Mouse (Mus musculus) neural tube, embryonic 13.5 days (tissue): ENCODE results near the gene Polr2c. TPM values are rescaled to one million over a fixed set of nuclear protein-coding genes. Genes with fewer than 3 reads are reported as not detected.
A peak's percentile ranks its signal among the peaks of the same experiment; 100 is the strongest.
"Not testable (repeated sequence)": the region's sequence is repeated elsewhere in the genome, so short reads cannot be mapped to it uniquely, and the experiment has no call there.

ENCODE experiments used
- ATAC-seq: fragments of 200-750 bp; cut with Nextera tagmentation; 2 replicates; pipeline ENCODE4 v1.8.0; 2017; ENCODE audit warnings: low read depth, mild to moderate bottlenecking, moderate TSS enrichment, moderate library complexity
- H3K27ac ChIP-seq: fragments of 300-500 bp; sonication (generic); replicated peaks from 2 replicates; pipeline ENCODE4 v1.5.1; 2015; ENCODE audit warnings: moderate library complexity, mild to moderate bottlenecking, inconsistent platforms
- H3K27me3 ChIP-seq: fragments of 300-500 bp; sonication (generic); 2 replicates; pipeline ENCODE4 v1.6.1; 2015; ENCODE audit warnings: mild to moderate bottlenecking, inconsistent platforms
- H3K36me3 ChIP-seq: fragments of 300-500 bp; sonication (generic); 2 replicates; pipeline ENCODE4 v1.6.1; 2015; ENCODE audit warnings: mild to moderate bottlenecking, inconsistent platforms
- H3K4me1 ChIP-seq: fragments of 300-500 bp; sonication (generic); replicated peaks from 2 replicates; pipeline ENCODE4 v1.6.1; 2015; ENCODE audit warnings: inconsistent platforms
- H3K4me2 ChIP-seq: fragments of 300-500 bp; sonication (generic); 2 replicates; pipeline ENCODE4 v1.6.1; 2015; ENCODE audit warnings: inconsistent platforms, mild to moderate bottlenecking, moderate library complexity
- H3K4me3 ChIP-seq: fragments of 300-500 bp; sonication (generic); 2 replicates; pipeline ENCODE4 v1.5.1; 2015; ENCODE audit warnings: mild to moderate bottlenecking, inconsistent platforms
- H3K9ac ChIP-seq: fragments of 300-500 bp; sonication (generic); 2 replicates; pipeline ENCODE4 v1.6.1; 2015; ENCODE audit warnings: moderate library complexity, mild to moderate bottlenecking, inconsistent platforms
- H3K9me3 ChIP-seq: fragments of 300-500 bp; sonication (generic); 2 replicates; pipeline ENCODE4 v1.6.1; 2016; ENCODE audit warnings: inconsistent platforms
- WGBS: fragments of 180-500 bp; shearing (Covaris S2); methylation state at CpG from one replicate; pipeline ENCODE4 v1.1.7; 2015; 5-methylcytosine and 5-hydroxymethylcytosine counted together
- polyA plus RNA-seq: library from polyadenylated mRNA; unstranded; fragments of >200 nt; fragmentation: Nextera tagmentation; extraction: Ambion mirVana; gene quantifications from 2 replicates; pipeline ENCODE4 v1.2.1, GENCODE M21; 2015

The Polr2c gene
- polyA plus RNA-seq, 1 experiment from 2014 or later, result 116 TPM

DNA sequence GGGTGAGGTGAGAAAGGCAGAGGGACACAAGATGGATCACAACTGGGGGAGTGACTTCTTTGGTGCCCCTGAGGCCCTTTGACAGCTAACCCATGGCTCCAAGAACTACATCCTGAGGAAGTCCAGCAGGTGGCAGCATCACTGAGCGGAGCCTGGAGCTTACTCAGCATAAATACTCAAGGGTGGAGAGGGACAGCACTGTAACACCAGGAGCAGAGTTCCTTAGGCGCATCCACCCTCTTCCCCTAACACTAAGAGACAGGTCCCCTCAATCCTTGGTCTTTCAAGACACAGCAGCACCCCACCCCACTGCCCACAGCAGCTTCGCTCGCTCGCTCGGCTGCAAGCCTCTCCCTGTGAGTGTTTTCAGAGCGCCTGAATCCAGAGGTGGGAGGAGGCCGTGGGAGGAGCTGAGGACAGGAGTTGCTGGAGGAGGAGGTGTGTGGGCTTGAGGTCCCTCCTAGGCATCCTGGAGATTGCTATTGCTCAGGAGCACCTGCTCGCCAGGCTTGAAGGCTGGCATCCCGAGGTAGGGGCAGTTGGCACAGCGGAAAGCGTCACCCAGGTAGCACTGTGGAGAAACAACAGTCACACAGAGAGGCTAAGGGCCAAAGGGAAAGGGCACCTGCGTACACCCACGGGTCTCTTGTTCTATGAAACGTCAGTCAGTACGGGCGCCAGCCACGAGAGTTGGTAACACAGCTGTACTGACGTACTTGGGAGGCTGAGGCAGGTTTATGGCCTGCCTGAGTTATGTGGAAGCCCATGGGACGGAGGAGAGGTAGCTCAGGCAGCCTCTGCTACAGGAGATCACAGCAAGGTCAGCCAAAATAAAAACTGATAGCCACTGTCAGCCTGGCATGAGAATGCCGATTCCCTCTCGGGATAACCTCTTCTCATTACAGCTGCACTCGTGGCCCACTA, 34.4 kb upstream of the Polr2c start:
- H3K9me3 ChIP-seq, result no peaks in the 10 kb centered on the region
- H3K4me1 ChIP-seq, result no peaks in the 10 kb centered on the region
- peak overlapping the region; percentile 0; the same call in 1 of the 2 replicates for H3K9ac ChIP-seq
- 79% methylated on average over 23 of the region's 23 CpGs for WGBS
- H3K27ac ChIP-seq, result peak overlapping the region; percentile 29
- H3K36me3 ChIP-seq, result peaks cover 71% of the 10 kb centered on the region
- no peak overlapping the region for H3K4me3 ChIP-seq
- H3K4me2 ChIP-seq, result no peak overlapping the region
- peak; percentile 71 for ATAC-seq
- H3K27me3 ChIP-seq, result no peaks in the 10 kb centered on the region

DNA sequence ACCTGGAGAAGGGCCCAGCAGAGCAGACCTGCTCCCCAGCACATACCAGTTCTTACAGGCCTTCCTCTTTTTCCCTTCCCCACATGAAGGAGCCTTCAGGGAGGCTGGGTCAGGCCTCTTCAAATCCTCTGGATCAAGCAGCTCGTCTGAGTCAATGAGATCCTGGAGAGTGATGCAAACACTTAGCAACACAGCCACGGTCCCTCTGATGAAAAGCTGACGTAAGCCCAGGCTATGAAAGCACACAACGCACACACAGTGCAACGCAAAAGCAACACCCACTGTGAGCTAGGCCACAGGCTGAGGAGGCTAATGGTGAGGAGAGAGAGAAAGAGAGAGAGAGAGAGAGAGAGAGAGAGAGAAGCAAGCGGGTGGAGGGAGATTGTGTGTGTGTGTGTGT, 32.1 kb upstream of the Polr2c start:
- WGBS, result 87% methylated on average over 6 of the region's 6 CpGs
- no peak overlapping the region for H3K4me2 ChIP-seq
- no peaks in the 10 kb centered on the region for H3K4me1 ChIP-seq
- H3K27ac ChIP-seq, result no peak overlapping the region
- H3K9ac ChIP-seq, result no peak overlapping the region
- H3K4me3 ChIP-seq, result no peak overlapping the region
- peaks cover 84% of the 10 kb centered on the region for H3K36me3 ChIP-seq
- H3K9me3 ChIP-seq, result no peaks in the 10 kb centered on the region
- no peaks in the 10 kb centered on the region for H3K27me3 ChIP-seq
- no peak for ATAC-seq

DNA sequence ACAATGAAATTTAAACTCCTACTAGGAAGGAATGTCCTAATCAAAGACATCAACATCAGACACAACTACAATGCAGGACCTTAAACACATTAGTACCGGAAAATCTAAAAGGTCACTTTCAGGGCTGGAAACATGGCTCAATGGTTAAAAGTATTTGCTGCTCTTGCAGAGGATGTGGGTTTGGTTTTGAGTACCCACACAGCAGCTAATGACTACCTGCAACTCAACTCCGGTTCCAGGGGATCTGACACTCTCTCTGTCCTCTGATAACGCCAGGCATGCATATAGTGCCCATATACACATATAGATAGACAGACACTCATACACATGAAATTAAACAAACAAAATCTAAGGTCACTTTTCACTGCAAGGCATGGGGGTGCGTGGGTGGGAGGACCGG, 31.0 kb upstream of the Polr2c start:
- Histone ChIP-seq H3K27ac (no peak overlapping the region), H3K4me3 (no peak overlapping the region), H3K36me3 (peaks cover 83% of the 10 kb centered on the region), H3K9me3 (no peaks in the 10 kb centered on the region), H3K9ac (no peak overlapping the region), H3K4me1 (no peaks in the 10 kb centered on the region), H3K27me3 (no peaks in the 10 kb centered on the region), H3K4me2 (no peak overlapping the region)
- no peak for ATAC-seq
- WGBS, result 97% methylated on average over 5 of the region's 5 CpGs

DNA sequence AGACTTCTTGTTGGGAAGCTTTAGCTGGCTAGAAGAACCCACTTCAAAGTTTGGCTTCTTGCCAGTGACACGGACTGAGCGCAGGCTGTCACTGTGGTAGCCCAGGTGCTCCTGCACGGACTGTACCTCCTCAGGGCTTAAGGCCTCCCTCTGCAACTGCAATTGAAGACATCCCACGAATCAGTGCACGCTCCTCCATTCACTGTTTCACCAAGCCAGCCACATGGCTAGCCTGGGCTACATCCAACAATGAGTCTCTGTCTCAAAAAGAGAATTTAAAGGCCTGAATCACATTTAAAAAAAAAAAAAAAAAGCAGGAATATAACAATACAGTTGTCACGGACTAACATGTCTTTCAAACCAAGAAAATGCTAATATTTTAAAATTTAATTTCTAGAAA, 29.0 kb upstream of the Polr2c start:
- Histone ChIP-seq H3K36me3 (peaks cover 76% of the 10 kb centered on the region), H3K27me3 (no peaks in the 10 kb centered on the region), H3K27ac (no peak overlapping the region), H3K9ac (no peak overlapping the region), H3K4me2 (no peak overlapping the region), H3K4me1 (no peaks in the 10 kb centered on the region), H3K9me3 (no peaks in the 10 kb centered on the region), H3K4me3 (no peak overlapping the region)
- no peak for ATAC-seq
- WGBS, result 95% methylated on average over 6 of the region's 6 CpGs

DNA sequence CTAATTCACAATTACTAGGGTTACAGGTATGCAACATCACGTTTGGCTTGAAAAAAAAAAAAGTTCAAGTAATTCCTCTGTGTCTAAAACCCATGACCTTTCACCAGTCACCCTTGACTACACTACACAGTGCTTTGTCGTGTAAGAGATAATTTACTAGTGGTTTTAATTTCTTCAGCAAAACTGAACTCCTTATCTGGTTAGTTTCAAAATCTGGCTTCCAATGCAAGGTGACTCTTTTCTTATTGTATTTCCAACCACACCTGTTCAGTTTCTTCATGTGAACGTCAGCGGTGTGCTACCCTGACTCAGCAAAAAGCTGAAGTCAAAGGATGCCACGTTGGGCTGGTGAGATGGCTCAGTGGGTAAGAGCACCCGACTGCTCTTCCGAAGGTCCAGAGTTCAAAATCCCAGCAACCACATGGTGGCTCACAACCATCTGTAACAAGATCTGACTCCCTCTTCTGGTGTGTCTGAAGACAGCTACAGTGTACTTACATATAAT, 23.3 kb upstream of the Polr2c start:
- H3K36me3 ChIP-seq, result peaks cover 29% of the 10 kb centered on the region
- 79% methylated on average over 7 of the region's 7 CpGs for WGBS
- not testable (repeated sequence) for H3K27me3 ChIP-seq, H3K9ac ChIP-seq, H3K27ac ChIP-seq, ATAC-seq, H3K4me3 ChIP-seq, H3K4me2 ChIP-seq, H3K9me3 ChIP-seq
- H3K4me1 ChIP-seq, result peaks cover 23% of the 10 kb centered on the region

DNA sequence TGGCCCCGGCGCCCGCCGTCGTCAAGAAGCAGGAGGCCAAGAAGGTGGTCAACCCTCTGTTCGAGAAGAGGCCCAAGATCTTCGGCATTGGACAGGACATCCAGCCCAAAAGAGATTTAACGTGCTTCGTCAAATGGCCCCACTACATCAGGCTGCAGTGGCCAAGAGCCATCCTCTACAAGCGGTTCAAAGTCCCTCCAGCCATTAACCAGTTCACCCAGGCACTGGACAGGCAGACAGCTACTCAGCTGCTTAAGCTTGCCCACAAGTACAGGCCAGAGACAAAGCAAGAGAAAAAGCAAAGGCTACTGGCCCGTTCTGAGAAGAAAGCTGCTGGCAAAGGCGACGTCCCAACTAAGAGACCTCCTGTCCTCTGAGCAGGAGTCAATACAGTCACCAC, 21.5 kb upstream of the Polr2c start:
- ATAC-seq, H3K27ac ChIP-seq: not testable (repeated sequence)
- 94% methylated on average over 13 of the region's 13 CpGs for WGBS

DNA sequence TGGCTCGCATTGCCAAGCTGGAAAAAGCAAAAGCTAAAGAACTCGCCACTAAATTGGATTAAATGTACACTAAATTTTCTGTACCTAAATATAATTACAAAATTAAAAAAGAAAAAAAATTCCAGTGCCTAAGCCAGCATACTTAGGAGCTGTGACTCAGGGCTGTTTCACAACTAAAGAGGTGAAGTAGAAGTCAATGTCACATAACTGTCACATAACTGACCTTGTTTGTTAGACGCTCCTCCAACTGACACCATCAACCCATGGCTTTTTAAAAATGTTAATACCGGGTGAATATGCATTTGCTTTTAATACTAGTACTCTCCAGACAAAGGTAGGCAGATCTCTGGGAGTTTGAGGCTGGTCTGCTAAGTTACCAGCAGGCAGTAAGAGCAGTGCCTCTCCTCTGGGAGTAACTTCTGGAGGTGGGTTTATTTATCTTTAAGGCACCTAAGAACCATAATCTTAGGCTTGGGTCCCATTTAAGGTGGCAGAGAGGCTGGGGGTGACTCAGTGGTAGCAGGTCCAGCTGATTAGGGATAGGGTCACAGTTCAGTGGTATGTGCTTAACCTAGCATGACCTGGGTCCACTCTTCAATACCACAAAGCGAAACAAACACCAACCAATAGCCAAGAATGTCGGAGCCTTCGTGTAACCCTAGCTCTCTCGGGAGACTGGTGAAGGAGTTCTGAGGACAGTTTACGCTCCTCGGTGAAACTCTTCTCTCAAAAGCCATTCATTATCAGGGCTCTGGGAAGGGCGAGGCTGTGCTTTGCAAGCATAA, 20.6 kb upstream of the Polr2c start:
- Histone ChIP-seq H3K27me3 (no peaks in the 10 kb centered on the region), H3K4me3 (peak overlapping the region; percentile 77), H3K4me2 (peak overlapping the region; percentile 95), H3K9me3 (no peaks in the 10 kb centered on the region), H3K4me1 (peaks cover 27% of the 10 kb centered on the region), H3K27ac (no peak overlapping the region), H3K36me3 (peaks cover 9% of the 10 kb centered on the region), H3K9ac (peak overlapping the region; percentile 91)
- 73% methylated on average over 11 of the region's 11 CpGs for WGBS
- no peak for ATAC-seq

More for the DNA sequence above, 21.5 kb upstream of the Polr2c start:
- H3K27me3 ChIP-seq, H3K9me3 ChIP-seq, H3K4me3 ChIP-seq, H3K9ac ChIP-seq, H3K4me2 ChIP-seq: not testable (repeated sequence)
- Histone ChIP-seq H3K4me1 (peaks cover 27% of the 10 kb centered on the region), H3K36me3 (peaks cover 16% of the 10 kb centered on the region)

DNA sequence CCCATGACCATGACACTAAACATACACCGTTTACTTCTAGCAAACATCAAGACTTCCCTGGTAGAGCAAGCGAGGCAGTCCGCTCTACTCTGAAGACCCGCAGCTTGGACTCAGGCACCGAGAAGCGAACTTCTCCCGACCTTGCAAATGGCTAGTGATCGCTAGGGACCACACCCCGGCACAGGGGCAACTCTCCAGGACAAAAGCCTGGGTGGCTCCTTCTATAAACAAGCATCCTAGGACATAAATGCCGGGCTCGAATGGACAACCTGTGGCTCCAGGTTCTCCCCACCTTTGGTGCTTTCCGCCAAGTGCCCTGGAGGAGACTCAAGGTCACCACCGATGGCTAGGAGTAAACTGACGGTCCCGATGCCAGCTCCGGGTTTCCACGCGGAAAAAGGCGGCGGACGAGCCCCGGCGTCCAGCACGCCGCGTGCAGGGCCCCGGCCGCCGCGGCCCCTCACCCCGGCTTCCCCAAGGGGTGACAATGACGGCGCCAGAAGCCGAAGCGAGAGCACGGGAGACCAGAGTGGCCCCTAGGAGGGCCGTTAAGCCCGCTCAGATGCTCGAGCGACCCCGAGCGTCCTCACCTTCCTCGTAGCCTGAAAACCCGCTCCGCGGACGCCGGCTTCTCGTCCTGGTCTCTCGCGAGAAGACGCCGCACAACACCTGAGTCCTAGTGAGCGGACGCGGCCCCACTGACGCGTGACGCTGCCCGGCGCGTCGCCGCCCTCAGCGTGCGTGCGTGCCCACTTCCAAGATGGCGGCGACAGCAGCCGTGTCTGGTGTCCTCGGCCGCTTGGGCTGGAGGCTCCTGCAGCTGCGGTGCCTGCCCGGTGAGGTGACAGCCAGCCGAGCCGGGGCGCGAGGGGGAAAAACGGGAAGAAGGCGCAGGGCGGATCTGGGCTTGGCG, 19.3 kb upstream of the Polr2c start, which contains the start of the genes Coq9 and Ciapin1:
Gene Coq9 (plus strand): TSS at position 660 of the 913 bp plus-strand sequence.
Gene Ciapin1 (minus strand): TSS at position 697 of the 913 bp plus-strand sequence.
- H3K4me3 ChIP-seq, result peak within 1 kb of the TSS; percentile 77
- 0 out of 2 replicates have a peak, but pooled peaks cover 6% of the 10 kb centered on the region for H3K36me3 ChIP-seq
- H3K4me1 ChIP-seq, result peaks cover 27% of the 10 kb centered on the region
- no peaks in the 10 kb centered on the region for H3K9me3 ChIP-seq
- WGBS, result under 1% methylated on average over 82 of the region's 82 CpGs
- H3K9ac ChIP-seq, result peak within 1 kb of the TSS; percentile 91
- ATAC-seq, result peak; percentile 98
- H3K27ac ChIP-seq, result peak within 1 kb of the TSS; percentile 94
- H3K27me3 ChIP-seq, result no peaks in the 10 kb centered on the region
- H3K4me2 ChIP-seq, result peak within 1 kb of the TSS; percentile 95

DNA sequence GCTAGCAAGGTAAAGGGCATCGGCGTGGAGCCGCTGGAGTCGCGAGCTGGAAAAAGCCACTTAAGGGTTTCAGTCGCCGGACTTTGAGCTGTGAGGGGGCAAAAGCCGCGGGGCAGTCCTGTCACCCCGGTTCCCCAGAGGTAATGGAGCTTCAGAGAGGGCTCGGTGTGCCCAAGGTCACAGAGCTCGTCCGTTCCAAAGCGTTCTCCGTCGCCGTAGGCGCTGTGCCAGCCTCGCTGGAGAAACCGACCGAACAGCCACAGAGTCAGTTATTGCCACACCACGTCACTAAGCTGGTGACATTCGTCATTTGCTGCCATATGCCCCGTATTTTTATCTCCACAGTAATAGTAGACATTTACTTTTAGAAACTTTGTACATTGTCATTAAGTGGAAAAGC, 18.6 kb upstream of the Polr2c start:
- no peaks in the 10 kb centered on the region for H3K9me3 ChIP-seq
- ATAC-seq, result peak; percentile 72
- H3K27ac ChIP-seq, result peak overlapping the region; percentile 94
- peak overlapping the region; percentile 91 for H3K9ac ChIP-seq
- peaks cover 27% of the 10 kb centered on the region for H3K4me1 ChIP-seq
- H3K4me2 ChIP-seq, result peak overlapping the region; percentile 95
- peak overlapping the region; percentile 77 for H3K4me3 ChIP-seq
- H3K36me3 ChIP-seq, result peaks cover 12% of the 10 kb centered on the region; the same call in 1 of the 2 replicates
- H3K27me3 ChIP-seq, result no peaks in the 10 kb centered on the region
- WGBS, result under 1% methylated on average over 24 of the region's 24 CpGs

DNA sequence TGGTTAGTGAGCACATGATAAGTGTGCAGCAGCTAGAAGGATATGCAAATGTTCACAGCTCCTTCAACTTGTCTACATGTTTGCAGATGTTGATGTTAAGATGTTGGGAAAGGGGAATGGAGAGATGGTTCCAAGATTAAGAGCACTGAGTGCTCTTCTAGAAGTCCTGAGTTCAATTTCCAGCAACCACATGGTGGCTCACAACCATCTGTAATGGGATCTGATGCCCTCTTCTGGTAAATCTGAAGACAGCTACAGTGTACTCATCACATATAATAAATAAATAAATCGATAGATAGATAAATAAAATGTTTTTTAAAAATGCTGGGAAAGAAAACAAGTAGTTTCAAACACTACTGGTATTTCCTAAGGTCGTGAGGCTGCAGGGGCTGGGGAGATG, 16.1 kb upstream of the Polr2c start:
- no peak for ATAC-seq
- WGBS, result 63% methylated on average over 2 of the region's 2 CpGs
- Histone ChIP-seq H3K4me2 (no peak overlapping the region), H3K9me3 (no peaks in the 10 kb centered on the region), H3K27ac (no peak overlapping the region), H3K27me3 (no peaks in the 10 kb centered on the region), H3K9ac (no peak overlapping the region), H3K4me1 (peaks cover 21% of the 10 kb centered on the region), H3K36me3 (peaks cover 33% of the 10 kb centered on the region), H3K4me3 (no peak overlapping the region)

DNA sequence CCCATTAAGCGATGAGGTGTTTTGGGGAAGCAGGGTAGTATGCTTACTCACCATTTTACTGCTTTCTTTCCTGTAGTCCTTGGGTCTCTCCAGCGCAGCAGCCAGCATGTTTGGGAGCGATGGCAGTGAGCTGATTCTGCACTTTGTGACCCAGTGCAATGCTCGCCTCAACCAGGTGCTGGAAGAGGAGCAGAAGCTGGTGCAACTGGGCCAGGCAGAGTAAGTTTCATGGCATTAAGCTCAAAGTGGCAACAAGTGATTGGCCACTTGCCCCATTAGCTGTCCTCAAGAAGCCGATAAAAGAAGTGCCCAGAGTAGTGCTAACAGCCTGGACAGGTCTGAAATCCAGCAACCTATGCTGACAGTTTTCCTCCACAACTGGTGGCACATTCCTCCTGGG, 7.2 kb upstream of the Polr2c start:
- H3K27me3 ChIP-seq, result no peaks in the 10 kb centered on the region
- H3K36me3 ChIP-seq, result peaks cover 89% of the 10 kb centered on the region
- no peaks in the 10 kb centered on the region for H3K9me3 ChIP-seq
- no peak overlapping the region for H3K4me3 ChIP-seq
- WGBS, result 93% methylated on average over 5 of the region's 5 CpGs
- H3K4me1 ChIP-seq, result no peaks in the 10 kb centered on the region
- H3K27ac ChIP-seq, result no peak overlapping the region
- no peak for ATAC-seq
- no peak overlapping the region for H3K4me2 ChIP-seq
- H3K9ac ChIP-seq, result no peak overlapping the region
